Mouse (Mus musculus) lung, adult 2 months (tissue): ENCODE results near the gene Polr3c.

Source experiments
- CTCF ChIP-seq: fragments of 200-500 bp; IDR thresholded peaks from 2 replicates; pipeline ENCODE4 v1.5.1; 2011; ENCODE audit warnings: mild to moderate bottlenecking, low read length, control low read depth; ENCODE audit not compliant: insufficient read depth
- POLR2A ChIP-seq: fragments of 200-500 bp; IDR thresholded peaks from 2 replicates; pipeline ENCODE4 v1.6.1; 2011; ENCODE audit warnings: low read depth, mild to moderate bottlenecking, control low read depth, low read length, borderline replicate concordance; ENCODE audit errors: extremely low read depth

- TF ChIP-seq POLR2A (no peak), CTCF (no peak)
These were observed 58.9 kb downstream of the Polr3c start for GRCm38 (mm10) chr3:96668424-96669067.
